Mouse (Mus musculus): ENCODE results near the gene Kdelr3.

The Kdelr3 gene

DNA sequence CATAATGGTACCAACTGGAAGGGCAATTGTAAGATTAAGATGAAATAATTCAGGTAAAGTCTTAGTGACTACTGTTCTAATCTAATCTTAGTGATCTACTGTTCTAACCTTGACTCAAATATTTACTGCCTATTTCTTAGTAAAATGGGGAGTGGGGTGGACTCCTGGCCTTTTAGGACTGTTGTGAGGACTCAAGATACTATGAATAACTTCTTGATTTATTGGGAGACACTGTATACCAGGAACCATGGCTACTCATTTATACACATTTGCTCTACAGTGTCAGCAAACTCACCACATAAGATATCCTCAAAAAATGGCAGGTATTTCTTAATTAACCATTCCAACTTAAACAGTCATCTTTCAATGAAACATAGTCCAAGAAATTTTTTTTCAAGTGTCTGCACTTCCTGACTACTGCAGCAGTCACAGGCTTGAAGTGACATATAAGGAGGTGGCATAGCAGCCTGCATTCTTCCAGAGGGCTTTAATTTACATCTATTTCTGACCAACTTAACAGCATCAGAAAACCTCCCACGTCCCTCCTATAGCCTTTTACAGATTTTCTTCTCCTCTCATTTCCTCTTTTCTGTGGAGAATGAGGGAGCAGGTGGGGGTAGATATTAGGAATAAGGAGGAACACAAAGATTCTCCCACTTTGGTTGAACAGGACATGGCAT is 59.5 kb downstream of the Kdelr3 start:
- DNase-seq (ENCODE audit: low spot score): no peak

DNA sequence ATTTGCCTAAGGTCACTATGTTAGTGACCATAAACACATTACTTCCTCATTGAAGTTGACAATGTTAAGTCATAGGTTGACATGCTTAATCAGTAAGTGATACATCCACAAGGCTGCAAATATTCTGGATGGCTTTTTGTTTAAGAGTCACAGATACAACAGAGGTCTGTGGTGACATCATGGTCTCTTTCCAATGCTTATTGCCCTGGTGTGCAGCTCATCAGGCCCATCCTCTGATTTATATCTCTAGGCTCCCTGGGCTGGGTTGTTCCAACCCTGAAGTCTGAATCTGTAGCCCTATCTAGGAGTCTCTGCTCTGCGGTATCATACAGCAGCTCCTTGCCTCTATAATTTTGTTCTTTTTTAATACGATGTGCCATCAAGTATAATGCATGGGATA is 60.7 kb downstream of the Kdelr3 start:
- DNase-seq (ENCODE audit: low spot score): no peak
